Mouse (Mus musculus): ENCODE measurements around the gene Lmo3. TPM values are rescaled to one million over a fixed set of nuclear protein-coding genes. Genes with fewer than 3 reads are reported as not detected.

Gene Lmo3
- polyA plus RNA-seq (2012; fragmentation: generic; extraction: Trizol): not detected

GRCm38 (mm10) chr6:138581734-138582505 lies at the start of gene Lmo3:
Lmo3 (minus strand) TSS chr6:138581968.

Other genes with a start within 250 kb of the Lmo3 start
- gene Igbp1b, start 76.6 kb upstream of the Lmo3 start, polyA plus RNA-seq (2012; fragmentation: generic; extraction: Trizol): not detected

Measured in C3H10T1/2 (cell line).